Mouse (Mus musculus): ENCODE results near the gene Gsta1. TPM values are rescaled to one million over a fixed set of nuclear protein-coding genes. Genes with fewer than 3 reads are reported as not detected.
"Not testable (repeated sequence)": the region's sequence is repeated elsewhere in the genome, so short reads cannot be mapped to it uniquely, and the experiment has no call there.

Gene Gsta1
- polyA plus RNA-seq, 1 experiment from 2014 or later: not detected

- H3K4me3 ChIP-seq (ENCODE audit: low read depth, low read length); H3K27ac ChIP-seq (ENCODE audit: low read depth, low read length); H3K4me1 ChIP-seq (ENCODE audit: control insufficient read depth, insufficient read depth, low read length); ATAC-seq (replicated peaks; ENCODE audit: insufficient number of reproducible peaks, low FRiP score, low TSS enrichment); H3K9ac ChIP-seq (ENCODE audit: low read depth, low read length); H3K9me3 ChIP-seq (replicated peaks; ENCODE audit: control insufficient read depth, low read length); H3K27me3 ChIP-seq (ENCODE audit: control insufficient read depth, insufficient read depth, low read length); H3K4me2 ChIP-seq; H3K36me3 ChIP-seq (ENCODE audit: control insufficient read depth, insufficient read depth, low read length): not testable (repeated sequence)
- 93% methylated on average over 1 of the region's 3 CpGs for WGBS (ENCODE audit: insufficient replicate concordance)
Measured at GRCm38 (mm10) chr9:78256914-78257313, 26.5 kb downstream of the Gsta1 start, which contains the start of gene Gm3776. Gene Gm3776, plus strand, starts transcription at chr9:78257129.

GRCm38 (mm10) chr9:78259688-78260087 lies 29.2 kb downstream of the Gsta1 start:
- H3K9me3 ChIP-seq (replicated peaks; ENCODE audit: control insufficient read depth, low read length); ATAC-seq (replicated peaks; ENCODE audit: insufficient number of reproducible peaks, low FRiP score, low TSS enrichment): not testable (repeated sequence)

DNA sequence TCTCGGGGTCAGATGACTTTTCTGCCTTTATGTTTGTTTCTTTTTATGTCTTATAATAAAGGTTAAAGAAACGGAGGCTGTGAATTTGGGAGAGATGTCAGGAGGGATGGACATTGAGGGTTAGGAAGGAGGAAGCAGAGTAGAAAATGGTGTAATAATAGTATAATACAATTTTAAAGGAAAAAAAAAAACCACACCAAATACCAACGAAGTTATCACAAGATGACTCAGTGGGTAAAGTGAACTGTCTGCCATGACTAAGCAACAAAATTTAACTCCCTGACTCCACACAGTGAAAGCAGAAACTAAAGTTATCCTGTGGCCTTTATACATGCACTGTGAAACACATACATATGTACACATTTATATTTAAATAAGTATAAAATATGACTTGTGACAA lies 40.5 kb downstream of the Gsta1 start:
- not testable (repeated sequence) for H3K9ac ChIP-seq (ENCODE audit: low read depth, low read length); H3K4me2 ChIP-seq; H3K36me3 ChIP-seq (ENCODE audit: control insufficient read depth, insufficient read depth, low read length); H3K27ac ChIP-seq (ENCODE audit: low read depth, low read length); H3K27me3 ChIP-seq (ENCODE audit: control insufficient read depth, insufficient read depth, low read length); H3K4me3 ChIP-seq (ENCODE audit: low read depth, low read length); ATAC-seq (replicated peaks; ENCODE audit: insufficient number of reproducible peaks, low FRiP score, low TSS enrichment); H3K9me3 ChIP-seq (replicated peaks; ENCODE audit: control insufficient read depth, low read length); H3K4me1 ChIP-seq (ENCODE audit: control insufficient read depth, insufficient read depth, low read length)
- WGBS (ENCODE audit: insufficient replicate concordance): 71% methylated on average over 3 of the region's 3 CpGs

More at GRCm38 (mm10) chr9:78259688-78260087, 29.2 kb downstream of the Gsta1 start:
- H3K4me2 ChIP-seq; H3K27me3 ChIP-seq (ENCODE audit: control insufficient read depth, insufficient read depth, low read length); H3K27ac ChIP-seq (ENCODE audit: low read depth, low read length); H3K9ac ChIP-seq (ENCODE audit: low read depth, low read length); H3K36me3 ChIP-seq (ENCODE audit: control insufficient read depth, insufficient read depth, low read length); H3K4me3 ChIP-seq (ENCODE audit: low read depth, low read length); H3K4me1 ChIP-seq (ENCODE audit: control insufficient read depth, insufficient read depth, low read length): not testable (repeated sequence)
- 0% methylated on average over 1 of the region's 6 CpGs for WGBS (ENCODE audit: insufficient replicate concordance)

DNA sequence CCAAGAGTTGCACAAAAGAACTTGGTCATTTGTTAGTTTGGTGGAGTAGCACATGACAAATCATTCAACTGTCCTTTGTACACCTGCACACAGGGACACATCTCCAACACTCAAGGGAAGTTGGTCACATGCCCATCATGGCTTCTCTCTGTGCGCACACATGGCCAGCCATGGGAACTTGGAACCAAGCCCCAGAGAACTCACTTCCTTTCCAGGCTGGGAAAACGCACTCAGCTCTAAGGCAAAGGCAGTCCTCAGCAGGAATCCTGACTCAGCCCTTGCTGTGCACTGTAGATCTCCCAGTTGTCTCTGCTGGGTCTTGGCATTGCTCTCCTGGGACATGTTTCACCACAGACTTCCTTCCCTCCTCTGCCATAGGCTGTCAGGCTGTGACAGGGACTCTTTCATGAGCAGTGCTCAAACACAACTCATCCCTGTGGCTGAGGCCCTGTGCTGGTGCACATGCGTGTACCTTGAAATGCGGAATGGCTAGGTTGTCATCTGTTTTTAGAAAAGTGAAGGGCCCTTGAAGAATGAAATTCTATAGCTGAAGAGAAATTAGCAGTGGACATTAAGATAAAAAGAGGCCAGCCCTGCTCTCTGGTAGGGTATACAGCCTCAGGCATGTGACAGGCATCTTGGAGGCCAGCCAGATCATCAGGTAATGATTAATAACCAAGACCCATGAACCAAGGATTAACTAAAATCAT lies 51.7 kb downstream of the Gsta1 start:
- not testable (repeated sequence) for H3K9ac ChIP-seq (ENCODE audit: low read depth, low read length); ATAC-seq (replicated peaks; ENCODE audit: insufficient number of reproducible peaks, low FRiP score, low TSS enrichment); H3K36me3 ChIP-seq (ENCODE audit: control insufficient read depth, insufficient read depth, low read length); H3K4me3 ChIP-seq (ENCODE audit: low read depth, low read length); H3K27me3 ChIP-seq (ENCODE audit: control insufficient read depth, insufficient read depth, low read length); H3K27ac ChIP-seq (ENCODE audit: low read depth, low read length); H3K4me2 ChIP-seq; H3K4me1 ChIP-seq (ENCODE audit: control insufficient read depth, insufficient read depth, low read length); H3K9me3 ChIP-seq (replicated peaks; ENCODE audit: control insufficient read depth, low read length)
- WGBS (ENCODE audit: insufficient replicate concordance): 81% methylated on average over 4 of the region's 4 CpGs

DNA sequence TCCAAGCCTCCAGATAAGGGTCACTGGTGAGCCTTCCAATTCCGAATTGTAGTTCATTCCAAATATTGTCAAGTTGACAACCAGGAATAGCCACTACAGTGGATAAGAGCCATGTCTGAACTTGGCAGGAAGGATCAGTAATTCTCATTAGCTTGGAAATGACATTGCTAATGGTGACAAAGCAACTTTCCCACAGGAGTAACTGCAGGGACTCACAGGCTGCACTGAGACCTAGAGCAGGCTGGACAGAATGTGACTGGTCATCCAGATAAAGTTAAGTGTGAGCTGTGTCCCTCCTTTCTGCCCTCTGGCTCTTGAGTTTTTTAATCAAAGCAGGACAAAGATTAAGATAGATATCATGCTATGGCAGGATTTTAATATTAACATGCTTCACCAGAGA lies 58.6 kb downstream of the Gsta1 start:
- not testable (repeated sequence) for H3K9me3 ChIP-seq (replicated peaks; ENCODE audit: control insufficient read depth, low read length); H3K4me2 ChIP-seq; H3K4me1 ChIP-seq (ENCODE audit: control insufficient read depth, insufficient read depth, low read length); H3K4me3 ChIP-seq (ENCODE audit: low read depth, low read length); H3K27ac ChIP-seq (ENCODE audit: low read depth, low read length); H3K36me3 ChIP-seq (ENCODE audit: control insufficient read depth, insufficient read depth, low read length); H3K9ac ChIP-seq (ENCODE audit: low read depth, low read length); H3K27me3 ChIP-seq (ENCODE audit: control insufficient read depth, insufficient read depth, low read length); ATAC-seq (replicated peaks; ENCODE audit: insufficient number of reproducible peaks, low FRiP score, low TSS enrichment)
- WGBS (ENCODE audit: insufficient replicate concordance): 54% methylated on average over 1 of the region's 1 CpGs

DNA sequence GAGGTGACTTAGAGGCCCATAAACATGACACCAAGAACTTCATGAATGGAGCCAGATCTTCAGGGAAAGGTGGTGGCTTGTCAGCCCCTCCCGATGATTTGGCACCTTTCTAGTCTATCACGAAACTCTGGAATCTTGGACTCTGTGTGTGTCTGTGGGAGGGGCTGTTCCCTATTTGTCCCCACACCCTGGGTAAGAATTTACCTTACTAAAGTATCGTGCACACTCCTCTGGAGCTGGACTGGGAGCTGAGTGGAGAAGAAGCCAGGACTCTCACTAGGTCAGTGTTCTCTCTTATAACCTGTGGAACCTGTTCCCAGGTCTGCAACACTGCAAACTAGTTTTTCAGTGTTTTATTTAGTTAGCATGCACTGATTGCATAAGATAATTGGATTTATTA lies 59.3 kb downstream of the Gsta1 start, which contains the start of gene Gm10639:
TSS of gene Gm10639 (plus strand) at position 201 of the 400 bp plus-strand sequence.
- H3K36me3 ChIP-seq (ENCODE audit: control insufficient read depth, insufficient read depth, low read length); H3K4me2 ChIP-seq; ATAC-seq (replicated peaks; ENCODE audit: insufficient number of reproducible peaks, low FRiP score, low TSS enrichment); H3K4me1 ChIP-seq (ENCODE audit: control insufficient read depth, insufficient read depth, low read length); H3K9ac ChIP-seq (ENCODE audit: low read depth, low read length); H3K4me3 ChIP-seq (ENCODE audit: low read depth, low read length); H3K9me3 ChIP-seq (replicated peaks; ENCODE audit: control insufficient read depth, low read length); H3K27ac ChIP-seq (ENCODE audit: low read depth, low read length); H3K27me3 ChIP-seq (ENCODE audit: control insufficient read depth, insufficient read depth, low read length): not testable (repeated sequence)
- 66% methylated on average over 3 of the region's 3 CpGs for WGBS (ENCODE audit: insufficient replicate concordance)

Other genes starting within 250 kb of the Gsta1 start
- not detected in 2 replicates for gene Gcm1, start 178.7 kb upstream of the Gsta1 start, polyA plus RNA-seq (2014; fragmentation: Nextera tagmentation; extraction: Ambion mirVana)
- 37.0 and 38.0 TPM in 2 replicates for gene Fbxo9, start 121.6 kb upstream of the Gsta1 start, polyA plus RNA-seq (2014; fragmentation: Nextera tagmentation; extraction: Ambion mirVana)
- gene Ick, start 121.5 kb upstream of the Gsta1 start, polyA plus RNA-seq (2014; fragmentation: Nextera tagmentation; extraction: Ambion mirVana): 16.1 and 16.8 TPM in 2 replicates
- 87.5 and 88.7 TPM in 2 replicates for gene Gsta4, start 47.9 kb upstream of the Gsta1 start, polyA plus RNA-seq (2014; fragmentation: Nextera tagmentation; extraction: Ambion mirVana)
- gene Gm3776, start 26.5 kb downstream of the Gsta1 start, polyA plus RNA-seq (2014; fragmentation: Nextera tagmentation; extraction: Ambion mirVana): not detected in 2 replicates
- gene Gm10639, start 59.3 kb downstream of the Gsta1 start, polyA plus RNA-seq (2014; fragmentation: Nextera tagmentation; extraction: Ambion mirVana): not detected in 2 replicates
- gene Omt2a, start 84.1 kb downstream of the Gsta1 start, polyA plus RNA-seq (2014; fragmentation: Nextera tagmentation; extraction: Ambion mirVana): not detected in 2 replicates
- not detected in 2 replicates for gene Omt2b, start 96.9 kb downstream of the Gsta1 start, polyA plus RNA-seq (2014; fragmentation: Nextera tagmentation; extraction: Ambion mirVana)
- not detected in 2 replicates for gene Gsta2, start 125.1 kb downstream of the Gsta1 start, polyA plus RNA-seq (2014; fragmentation: Nextera tagmentation; extraction: Ambion mirVana)
- not detected in 2 replicates for gene Dppa5a, start 137.5 kb downstream of the Gsta1 start, polyA plus RNA-seq (2014; fragmentation: Nextera tagmentation; extraction: Ambion mirVana)
- gene Ooep, start 148.1 kb downstream of the Gsta1 start, polyA plus RNA-seq (2014; fragmentation: Nextera tagmentation; extraction: Ambion mirVana): 0.77 and 0.99 TPM in 2 replicates
- 0.32 TPM in 1 of 2 replicates, not detected in the other for gene Ddx43, start 165.1 kb downstream of the Gsta1 start, polyA plus RNA-seq (2014; fragmentation: Nextera tagmentation; extraction: Ambion mirVana)
- gene Cgas, start 212.6 kb downstream of the Gsta1 start, polyA plus RNA-seq (2014; fragmentation: Nextera tagmentation; extraction: Ambion mirVana): 0.44 and 0.72 TPM in 2 replicates
- gene Mto1, start 217.6 kb downstream of the Gsta1 start, polyA plus RNA-seq (2014; fragmentation: Nextera tagmentation; extraction: Ambion mirVana): 27.6 and 28.2 TPM in 2 replicates
- gene Gm17324, start 218.1 kb downstream of the Gsta1 start, polyA plus RNA-seq (2014; fragmentation: Nextera tagmentation; extraction: Ambion mirVana): 0.46 TPM in 1 of 2 replicates, not detected in the other